Mouse (Mus musculus) NIH3T3 (cell line): ENCODE measurements at regions not wholly inside any gene's neighbourhood (a gene's known extent, or its start where the extent isn't known, plus 50 kb on each side); places are given as distances from the start of the nearest gene placed in this dataset.

ENCODE experiments used
- DNase-seq: peaks from one replicate; pipeline ENCODE4 v3.0.0-alpha.2; 2012; ENCODE audit warnings: low read depth

DNA sequence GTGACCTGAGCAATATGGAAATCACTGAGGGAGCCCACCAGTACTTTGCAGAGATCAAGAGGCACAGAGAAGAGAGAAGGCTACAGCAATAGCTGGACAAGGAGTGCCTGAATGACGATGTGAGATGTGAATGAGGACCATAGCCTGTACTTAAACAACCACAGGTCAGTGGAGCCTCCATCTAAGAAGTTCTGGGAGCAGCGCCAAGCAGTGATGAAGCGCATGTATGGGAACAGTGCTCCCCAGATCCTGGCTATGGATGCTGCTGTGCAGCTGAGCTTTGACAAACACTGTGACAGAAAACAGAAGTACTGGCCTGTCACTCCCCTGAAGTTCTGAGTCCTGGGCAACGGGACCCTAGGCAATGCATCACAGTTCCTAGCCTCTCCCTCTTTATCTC, 875.3 kb downstream of the Phex start:
- peak; percentile 35 for DNase-seq

- peak; percentile 2 for DNase-seq
These were observed 877.6 kb downstream of the Phex start for GRCm38 (mm10) chrX:156537536-156537935.
